Mouse (Mus musculus): ENCODE data around the gene Cd151.

Gene Cd151

DNA sequence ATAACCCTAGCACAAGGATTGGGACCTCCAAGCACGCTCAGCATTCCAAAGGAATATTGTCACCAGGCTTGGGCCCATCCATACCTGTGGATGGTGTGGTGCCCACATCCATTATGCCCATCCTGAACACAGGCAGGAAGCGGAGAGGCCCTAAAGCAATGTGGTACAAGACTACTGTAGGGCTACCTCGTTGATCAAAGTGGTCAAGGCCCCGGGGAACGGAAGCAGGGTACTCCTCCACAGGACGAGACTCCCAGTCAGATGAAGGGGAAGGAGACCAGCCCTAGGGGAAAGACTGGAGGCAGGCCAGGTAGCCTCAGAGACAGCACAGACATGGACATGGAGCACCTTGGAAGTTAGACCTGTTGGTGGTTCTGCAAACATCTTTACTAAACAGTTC lies 5.6 kb downstream of the Cd151 start:
- DNase-seq (ENCODE audit: low read depth, low spot score), result no peak

DNA sequence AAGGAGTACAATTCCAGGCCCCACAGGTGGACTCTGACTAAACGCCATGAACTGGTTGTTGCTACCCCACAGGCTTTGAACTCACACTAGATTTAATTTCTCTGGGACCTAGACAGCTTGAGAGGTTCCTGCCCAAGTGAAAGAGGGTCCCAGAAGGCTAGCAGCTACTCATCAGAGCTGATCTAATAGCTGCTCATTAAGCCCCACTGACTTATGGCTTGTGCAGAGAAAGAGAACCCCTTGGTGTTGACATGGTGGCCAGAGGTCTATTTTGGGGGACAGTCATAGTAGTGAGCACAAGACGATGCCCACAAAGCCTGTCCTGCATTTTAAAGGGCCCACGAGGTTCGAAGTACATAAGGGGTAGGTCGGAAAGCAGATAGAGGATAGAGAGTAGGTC lies 7.0 kb downstream of the Cd151 start:
- no peak for DNase-seq (ENCODE audit: low read depth, low spot score)

DNA sequence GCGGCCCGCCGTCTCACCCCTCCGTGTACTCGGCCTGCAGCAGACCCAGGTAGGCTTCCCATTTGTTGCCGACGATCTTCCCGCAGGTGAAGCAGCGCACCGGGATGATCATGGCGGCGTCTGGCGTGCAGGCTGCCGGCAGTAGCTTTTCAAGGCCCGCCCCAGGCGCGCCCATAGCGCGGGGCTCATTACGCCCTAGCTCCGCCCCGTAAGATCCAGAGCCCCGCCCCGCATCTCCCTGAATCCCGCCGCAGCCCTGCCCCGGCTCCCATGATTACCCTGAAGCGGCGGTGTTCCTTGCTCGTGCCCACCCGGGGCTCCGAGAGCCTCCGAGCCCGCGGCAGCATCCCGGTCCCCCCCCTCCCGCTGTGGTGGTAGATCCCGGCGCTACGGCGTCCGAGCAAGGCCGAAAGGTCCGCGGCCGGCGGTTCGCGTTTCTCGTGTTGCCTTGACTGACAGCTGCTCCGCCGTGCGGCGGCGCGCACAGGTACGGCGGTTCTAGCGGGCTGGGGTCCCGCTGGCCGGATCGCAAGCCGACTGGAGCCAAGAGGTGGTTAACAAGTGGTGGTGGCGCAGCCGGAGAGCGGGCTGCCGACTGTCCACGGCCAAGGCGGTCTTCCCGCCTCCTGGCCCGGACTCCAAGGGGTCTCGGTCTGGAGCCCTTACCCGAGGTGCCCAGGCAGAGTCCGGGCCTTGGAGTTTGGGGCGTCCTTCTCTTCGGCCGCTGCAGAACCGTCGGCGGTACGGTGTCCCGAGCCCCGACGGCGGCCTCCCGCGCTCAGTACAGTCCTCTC lies 8.0 kb downstream of the Cd151 start, which contains the start of the genes Polr2l and Tspan4:
Gene Polr2l, minus strand, starts transcription at position 122 of the 794 bp plus-strand sequence.
Gene Tspan4, plus strand, starts transcription at position 230 of the 794 bp plus-strand sequence.
- DNase-seq (ENCODE audit: low read depth, low spot score), result peak; percentile 94

DNA sequence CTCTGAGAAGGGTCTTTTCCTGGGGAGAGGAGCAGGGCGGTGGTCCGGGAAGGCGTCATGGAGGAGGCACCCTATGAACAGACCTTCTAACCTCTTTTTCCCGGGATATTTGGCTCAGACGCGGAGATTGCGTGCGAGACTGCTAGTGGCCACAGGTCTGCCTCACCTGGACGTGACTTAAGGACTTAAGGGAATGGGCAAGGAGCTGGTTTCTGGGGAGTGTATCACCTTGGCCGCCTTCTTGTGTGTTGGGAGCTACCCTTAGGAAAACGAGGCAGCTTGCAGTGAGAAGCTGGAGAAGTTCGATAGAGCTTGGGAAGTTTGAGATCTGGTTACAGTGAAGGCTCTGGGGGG lies 8.6 kb downstream of the Cd151 start:
- no peak for DNase-seq (ENCODE audit: low read depth, low spot score)

DNA sequence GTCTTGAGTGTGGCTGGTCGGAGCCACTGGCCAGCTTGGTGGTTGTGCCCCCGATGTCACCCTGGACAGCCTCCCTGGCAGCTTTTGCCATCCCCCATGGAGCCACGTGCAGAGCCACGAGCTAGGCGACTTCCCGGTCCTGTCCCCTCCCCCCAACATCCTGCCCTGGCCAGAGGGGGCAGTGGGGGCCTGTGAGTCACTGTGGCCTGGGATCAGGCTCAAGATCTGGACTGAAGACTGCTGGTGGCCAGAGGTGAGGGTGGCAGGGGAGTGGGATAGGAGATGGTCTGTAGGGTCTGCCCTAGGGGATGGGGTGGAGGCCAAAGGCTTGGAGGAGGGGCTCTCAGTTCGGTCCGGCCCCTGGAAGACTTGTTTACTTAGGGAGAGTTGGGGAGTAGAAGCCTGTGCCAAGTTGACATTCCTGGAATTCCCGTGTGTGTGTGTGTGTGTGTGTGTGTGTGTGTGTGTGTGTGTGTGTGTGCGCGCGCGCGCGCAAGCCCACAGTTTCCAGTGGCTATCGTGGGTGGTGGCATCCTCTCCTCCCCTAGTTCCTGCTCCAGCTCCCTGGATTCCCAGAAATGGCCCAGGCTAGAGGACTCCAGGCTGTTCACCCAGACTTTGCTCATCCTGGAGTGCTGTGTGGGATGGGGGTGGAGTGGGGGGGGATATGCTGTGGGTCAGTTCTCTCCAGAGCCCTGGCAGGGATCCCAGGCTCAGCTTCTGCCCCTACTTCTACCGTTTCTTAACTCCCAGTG lies 9.2 kb downstream of the Cd151 start:
- DNase-seq (ENCODE audit: low read depth, low spot score), result peak; percentile 62

DNA sequence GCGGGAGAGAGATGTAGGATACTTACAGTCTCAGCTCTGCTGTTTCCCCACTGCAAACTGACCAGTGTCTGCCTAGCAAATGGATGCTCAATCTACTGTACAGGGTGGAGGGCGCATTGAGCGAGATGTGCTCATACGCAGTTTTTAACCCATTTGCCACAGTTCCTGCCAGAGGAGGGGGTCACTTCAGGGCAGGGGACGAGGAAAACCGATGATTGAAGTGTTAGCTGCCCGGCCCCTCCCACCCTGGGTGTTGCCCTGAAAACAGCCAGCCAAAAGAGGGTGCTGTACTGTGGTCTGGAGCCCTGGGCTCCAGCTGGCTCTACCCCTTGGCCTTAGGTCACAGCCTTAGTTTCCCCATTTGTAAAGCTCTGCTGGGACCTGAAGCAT lies 9.8 kb downstream of the Cd151 start:
- no peak for DNase-seq (ENCODE audit: low read depth, low spot score)

DNA sequence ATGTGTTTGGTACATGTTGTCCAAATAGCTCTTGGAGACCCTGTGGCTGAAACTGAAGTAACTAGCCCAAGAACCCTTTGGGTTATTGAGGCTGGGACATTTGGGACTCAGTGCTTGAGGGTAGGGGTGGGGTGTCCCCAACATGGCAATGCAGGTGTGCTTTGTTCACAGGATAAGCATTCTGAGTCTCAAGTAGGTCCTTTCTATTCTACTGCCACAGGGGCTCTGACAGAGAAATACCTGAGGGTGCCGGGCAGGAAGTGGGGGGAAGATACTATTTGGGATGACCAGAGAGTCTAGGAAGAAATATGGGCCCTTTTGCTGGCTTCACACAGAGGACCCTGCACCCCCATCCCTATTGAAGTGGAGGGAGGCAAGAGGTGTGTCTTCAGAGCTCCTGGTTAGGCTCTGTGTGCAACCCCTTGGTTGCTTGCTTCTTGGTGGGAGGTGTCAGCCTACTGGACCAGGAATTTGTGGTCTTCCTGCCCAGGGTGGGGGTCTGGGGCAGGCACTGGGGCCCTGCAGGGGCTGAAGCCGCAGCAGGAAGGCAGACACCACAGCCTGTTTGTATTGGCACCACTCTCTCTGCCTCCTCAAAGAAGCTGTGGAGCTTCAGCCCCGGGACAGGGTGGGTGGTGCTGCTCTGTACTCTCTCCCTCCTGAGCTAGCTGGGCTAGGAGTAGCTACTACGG lies 10.5 kb downstream of the Cd151 start:
- DNase-seq (ENCODE audit: low read depth, low spot score), result no peak

DNA sequence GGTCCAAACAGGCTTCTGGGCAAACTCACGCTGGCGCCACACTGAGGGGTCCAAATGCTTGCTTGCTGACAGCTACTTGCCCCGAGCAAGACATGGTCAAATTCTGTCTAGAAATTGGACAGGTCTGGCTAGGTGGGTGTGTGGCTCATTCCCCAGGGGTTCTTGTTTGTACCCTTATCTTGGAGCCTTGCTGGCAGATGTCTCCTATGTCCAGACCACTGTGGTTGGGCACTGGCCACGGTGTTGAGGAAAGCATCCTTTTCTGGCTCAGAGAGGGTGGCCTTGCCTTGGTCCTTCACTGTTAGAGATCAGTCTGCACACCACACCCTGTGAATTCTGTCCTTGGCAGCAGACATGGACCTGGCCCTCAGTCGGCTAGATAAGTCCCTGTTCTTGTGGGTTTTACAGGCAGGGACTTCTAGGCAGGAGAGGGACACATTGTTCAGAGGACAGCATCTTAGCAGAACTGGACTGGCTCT lies 11.1 kb downstream of the Cd151 start:
- no peak for DNase-seq (ENCODE audit: low read depth, low spot score)

DNA sequence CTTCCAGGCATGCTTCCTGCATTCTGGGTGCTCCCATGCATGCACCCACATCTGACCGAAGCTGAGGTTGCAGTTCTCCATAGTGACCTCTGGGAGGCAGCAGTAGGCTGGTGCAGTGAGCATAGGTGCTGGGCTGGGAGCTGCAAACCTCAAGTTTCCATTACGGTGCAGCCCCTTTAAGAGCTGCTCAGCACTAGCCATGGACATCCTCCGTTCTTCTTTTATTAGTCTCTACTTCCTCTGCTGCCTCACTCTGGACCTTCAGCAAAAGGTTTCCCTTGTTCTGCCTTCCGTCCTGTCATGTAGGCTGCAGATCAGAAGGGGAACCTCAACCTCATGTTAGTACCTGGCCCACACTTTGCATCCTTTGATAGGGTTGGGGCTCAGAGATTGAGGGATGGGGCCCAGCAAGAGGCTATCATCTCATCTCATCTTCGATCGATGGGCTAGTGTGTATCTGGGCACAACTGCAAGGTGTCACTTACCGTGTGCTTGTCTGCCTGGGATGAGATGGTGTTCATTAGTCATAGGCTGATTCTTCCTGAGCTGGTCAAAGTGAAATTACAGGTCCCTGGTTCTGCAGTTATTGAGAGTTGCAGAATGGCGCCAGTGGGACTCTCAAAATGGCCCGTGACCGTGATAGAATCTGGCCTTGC lies 13.8 kb downstream of the Cd151 start:
- DNase-seq (ENCODE audit: low read depth, low spot score), result peak; percentile 96

DNA sequence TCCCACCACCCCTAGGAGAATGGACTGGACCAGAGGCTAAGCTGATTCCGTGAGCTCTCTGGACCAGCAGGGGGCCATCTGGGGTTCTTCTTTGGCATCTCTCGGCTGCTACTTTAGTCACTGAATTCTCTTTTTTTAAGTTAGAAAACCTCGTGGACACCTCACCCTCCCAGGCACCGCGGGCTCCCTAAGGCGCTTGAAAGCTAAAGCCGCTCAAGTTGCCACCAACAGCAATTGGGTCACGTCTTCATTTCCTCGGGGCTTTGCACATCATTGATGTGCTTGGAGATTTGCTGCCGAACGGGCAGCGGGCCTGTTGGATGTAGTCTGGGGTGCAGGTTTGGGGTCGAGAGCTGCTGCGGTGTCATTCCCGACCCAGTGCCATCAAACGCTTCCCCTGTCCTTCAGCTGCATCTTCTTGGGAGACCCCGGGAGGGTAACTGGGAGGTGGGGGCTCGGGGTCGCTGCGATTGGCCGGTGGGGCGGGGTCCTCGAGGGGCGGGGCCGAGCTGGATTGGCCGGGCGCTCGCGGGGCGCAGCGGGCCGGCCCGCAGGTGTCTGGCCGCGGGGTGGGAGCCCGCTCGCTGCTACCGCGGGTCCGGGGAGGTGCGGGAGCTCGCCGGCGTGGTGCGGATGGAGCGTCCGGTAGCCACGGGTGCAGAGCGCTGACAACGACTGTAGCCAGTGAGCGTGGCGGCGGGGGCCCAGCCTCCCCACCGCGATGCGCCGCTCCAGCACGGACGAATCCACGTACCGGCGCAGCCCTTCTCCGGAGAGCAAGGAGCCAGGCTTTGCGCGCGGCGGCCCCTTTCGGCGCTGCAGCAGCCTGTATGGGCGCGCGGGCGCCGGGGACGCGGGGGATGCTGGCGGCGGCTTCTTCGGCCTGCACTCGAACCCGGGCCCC lies 14.6 kb downstream of the Cd151 start:
- DNase-seq (ENCODE audit: low read depth, low spot score), result peak; percentile 82

DNA sequence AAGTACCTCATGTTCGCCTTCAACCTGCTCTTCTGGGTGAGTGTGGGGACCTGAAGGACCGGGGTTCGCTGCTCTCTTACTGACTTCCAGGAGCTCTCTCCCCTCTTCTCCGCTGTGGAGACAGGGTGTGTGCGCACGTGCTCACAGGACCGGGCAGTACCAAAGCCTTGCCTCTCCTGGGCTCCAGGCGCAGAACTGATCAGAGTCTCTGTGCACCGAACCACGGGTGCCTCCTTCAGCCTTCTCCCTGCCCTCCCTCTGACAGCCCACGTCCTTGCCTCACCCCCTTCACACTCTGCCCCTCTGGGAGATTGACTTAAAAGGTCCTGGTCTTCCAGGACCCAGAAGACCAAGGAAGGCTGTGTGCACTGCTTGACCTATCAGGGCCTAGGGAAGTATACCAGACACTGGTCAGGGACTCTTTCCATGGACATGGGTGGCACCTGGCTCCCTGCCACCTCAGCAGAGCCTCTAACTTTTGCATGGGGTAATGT lies 15.4 kb downstream of the Cd151 start:
- peak; percentile 43 for DNase-seq (ENCODE audit: low read depth, low spot score)

DNA sequence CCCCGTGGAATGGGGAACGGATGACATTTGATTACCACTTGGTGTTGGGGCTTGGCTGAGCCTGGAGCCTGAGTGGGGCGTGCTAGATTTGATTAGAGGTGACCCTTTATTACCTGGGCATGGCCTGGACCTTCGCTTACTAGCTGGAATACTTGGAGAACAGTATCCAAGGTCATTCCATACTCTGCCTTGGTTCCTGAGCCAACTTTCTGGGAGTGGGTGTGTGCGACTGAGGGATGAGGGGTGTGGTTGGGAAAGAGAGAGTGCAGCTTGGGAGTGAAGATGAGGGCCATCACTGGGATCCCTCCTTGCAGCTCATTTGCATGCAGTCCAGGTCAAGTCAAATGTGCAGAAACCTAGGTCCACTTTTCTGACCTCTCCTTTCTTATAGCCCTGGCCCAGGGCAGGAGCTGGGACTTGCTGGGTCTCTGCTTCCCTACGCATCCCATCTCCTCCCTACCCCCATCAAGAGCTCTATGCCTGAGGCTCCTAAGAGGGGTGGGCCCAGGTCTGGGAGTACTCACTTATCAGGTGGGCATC lies 16.0 kb downstream of the Cd151 start:
- DNase-seq (ENCODE audit: low read depth, low spot score), result no peak

DNA sequence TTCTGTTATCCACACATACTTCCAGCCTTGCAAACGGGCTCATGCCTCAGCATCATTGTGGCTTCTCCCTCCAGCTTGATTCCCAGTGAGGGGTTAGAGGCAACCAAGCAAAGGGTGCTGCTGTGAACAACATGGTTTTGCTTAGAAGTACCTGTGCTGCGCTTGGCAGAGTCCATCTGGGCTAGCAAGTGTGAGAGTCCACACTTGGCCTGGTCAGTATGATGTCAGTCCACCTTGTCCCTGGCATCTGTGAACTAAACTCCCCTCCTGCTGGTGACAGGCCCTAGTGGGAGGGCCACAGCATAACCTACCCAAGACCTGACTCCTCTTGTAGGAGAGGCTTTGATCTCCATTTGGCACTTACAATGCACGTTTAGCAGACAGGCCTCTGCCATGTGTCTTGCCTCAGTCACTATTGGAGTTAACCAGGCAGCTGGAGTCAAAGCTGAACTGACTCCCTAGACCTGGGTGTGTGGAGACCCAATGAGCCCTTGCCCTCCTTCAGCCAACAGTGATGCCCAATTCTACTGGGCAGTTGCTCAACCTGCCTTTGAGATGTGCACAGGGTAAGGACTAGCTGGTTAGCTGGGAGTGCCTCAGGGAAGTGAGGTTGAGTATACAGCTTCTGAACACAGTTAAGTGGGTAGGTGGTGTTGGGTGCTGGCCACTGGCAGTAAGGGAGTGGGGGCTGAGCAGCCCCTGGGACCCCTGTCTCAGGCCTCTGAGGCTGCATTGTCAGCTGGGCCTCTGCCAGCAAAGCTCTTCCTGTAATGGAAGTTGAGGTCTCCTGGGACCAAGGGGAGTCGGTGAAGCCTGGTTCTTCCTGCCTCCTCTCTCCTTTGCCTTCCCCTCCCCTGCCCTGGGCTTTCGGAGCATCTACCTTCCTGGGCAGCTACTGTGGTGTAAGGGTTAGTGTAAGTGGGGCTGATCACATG lies 17.3 kb downstream of the Cd151 start:
- peak; percentile 72 for DNase-seq (ENCODE audit: low read depth, low spot score)

DNA sequence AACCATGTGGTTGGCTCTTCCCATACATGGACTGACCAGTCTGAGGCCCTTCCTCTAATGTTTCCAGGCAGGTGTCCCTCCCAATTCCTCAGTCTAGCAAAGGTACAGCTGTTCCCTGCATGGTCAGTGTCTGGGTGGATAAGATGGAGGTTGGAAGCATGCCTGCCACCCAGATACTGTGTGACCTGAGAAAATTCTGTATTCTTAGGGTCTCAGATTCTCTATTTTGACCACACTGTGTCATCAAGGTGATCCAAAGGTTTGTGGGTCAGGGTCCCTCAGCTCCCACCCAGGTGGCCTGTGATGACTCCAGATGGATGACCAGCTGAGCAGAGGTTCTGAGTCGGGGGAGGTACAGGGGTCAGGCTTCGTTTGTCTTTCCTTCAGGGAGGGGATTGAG lies 18.0 kb downstream of the Cd151 start:
- peak; percentile 44 for DNase-seq (ENCODE audit: low read depth, low spot score)

DNA sequence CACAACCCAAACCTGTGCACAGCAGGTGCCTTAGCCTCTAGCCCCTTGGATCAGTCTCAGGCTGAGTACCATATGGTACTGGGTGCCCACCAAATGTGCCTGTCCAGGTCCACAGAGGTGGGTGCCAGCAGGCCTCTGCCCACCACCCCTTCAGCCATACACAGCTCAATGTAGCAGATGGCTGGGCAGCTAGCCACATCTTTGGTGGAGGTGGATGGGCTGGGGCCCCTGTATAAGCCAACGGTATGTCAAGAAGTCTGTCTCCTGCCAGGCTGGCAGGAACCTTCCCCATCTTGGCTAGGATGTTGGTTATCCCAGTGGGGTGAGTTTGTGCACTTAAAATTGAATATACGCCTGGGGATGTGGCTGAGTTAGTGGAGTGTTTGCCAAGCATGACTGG lies 18.4 kb downstream of the Cd151 start:
- peak; percentile 97 for DNase-seq (ENCODE audit: low read depth, low spot score)

DNA sequence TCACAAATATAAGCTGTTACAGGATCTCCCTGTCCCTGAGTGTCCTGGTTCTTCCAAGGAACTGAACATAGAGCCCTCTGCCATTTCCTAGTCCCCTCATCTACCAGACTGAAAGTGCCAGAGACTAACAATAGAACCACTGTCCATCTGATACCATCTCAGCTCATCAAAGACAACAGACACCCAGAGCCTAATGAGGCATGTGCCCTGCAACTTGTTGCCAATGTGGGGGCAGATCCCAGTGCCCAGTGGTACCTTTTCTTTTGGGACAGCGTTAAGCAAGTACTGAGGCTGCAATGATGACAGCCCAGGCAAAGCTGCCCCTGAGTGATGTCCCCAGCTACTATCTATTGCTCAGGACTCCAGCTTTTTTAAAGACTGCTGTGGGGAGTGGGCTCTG lies 19.0 kb downstream of the Cd151 start:
- DNase-seq (ENCODE audit: low read depth, low spot score), result peak; percentile 48

DNA sequence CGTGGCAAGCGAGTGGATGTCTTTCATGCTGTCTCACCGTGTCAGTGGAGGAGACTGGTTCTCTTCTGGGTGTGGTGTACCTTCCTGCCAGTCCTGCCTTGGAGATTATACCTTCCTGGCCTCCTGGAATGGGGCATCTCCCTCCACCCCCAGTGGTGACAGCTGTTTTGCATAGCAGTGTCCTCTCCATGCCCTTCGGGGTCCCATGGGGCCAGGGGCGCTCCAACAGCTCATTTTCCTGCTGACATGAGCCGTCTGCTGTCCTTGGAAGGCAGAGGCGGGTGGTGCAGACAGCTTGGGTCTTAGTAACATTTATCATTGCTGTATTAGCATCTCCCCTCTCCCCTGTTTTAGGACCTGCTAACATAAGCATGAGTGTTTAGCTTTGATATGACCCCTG lies 19.9 kb downstream of the Cd151 start:
- DNase-seq (ENCODE audit: low read depth, low spot score), result no peak

DNA sequence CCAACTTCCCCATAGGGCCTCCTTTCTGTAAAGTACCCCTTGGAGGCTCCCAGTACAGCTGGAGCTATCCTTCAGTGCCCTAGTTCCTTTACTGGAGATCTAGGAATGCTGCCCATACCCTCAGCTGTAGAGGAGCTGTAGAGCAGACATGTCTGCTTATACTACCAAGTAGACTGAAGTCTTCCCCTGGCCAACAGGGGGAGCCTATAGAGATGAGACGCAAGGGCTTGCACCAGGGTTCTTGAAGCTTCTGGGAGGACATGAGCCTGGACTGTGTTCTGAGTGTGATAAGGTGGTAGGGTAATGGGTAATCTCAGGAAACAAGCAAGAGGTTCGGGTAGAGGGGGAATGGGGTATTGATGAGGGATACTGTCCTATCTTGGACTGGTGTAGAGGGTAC lies 24.0 kb downstream of the Cd151 start:
- no peak for DNase-seq (ENCODE audit: low read depth, low spot score)

DNA sequence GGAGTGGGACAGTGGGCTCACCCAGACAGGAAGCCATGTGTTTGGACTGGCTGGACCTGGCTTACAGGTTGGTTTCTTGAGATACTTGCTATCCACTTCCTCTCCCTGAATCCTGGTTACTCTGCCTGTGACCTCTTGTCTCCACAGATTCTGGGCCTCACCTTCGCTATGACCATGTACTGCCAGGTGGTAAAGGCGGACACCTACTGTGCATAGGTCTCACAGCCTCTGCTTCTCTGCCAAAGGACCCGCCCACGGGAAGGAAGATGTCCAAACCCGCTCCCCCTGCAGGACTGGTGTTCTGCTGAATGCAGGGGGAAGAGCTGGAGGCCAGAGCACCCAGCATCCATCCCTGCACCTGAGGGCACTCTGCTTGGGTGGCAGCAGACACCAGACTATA lies 25.5 kb downstream of the Cd151 start:
- DNase-seq (ENCODE audit: low read depth, low spot score), result peak; percentile 78
